Mouse (Mus musculus): ENCODE measurements around the gene Il18bp. TPM values are rescaled to one million over a fixed set of nuclear protein-coding genes. Genes with fewer than 3 reads are reported as not detected.

The Il18bp gene
- polyA plus RNA-seq (2021; fragmentation: Nextera tagmentation) = 0.60 and 1.5 TPM in 2 replicates
- long read RNA-seq, experiment 1, partial matches to known transcripts = 1 of 2 reads
- long read RNA-seq, experiment 1, other reads (novel, unspliced or antisense) = 1 of 2 reads
- long read RNA-seq, experiment 2, partial matches to known transcripts = 3 of 3 reads
- long read RNA-seq, experiment 2, other reads (novel, unspliced or antisense) = 0 of 3 reads

GRCm38 (mm10) chr7:102018590-102018989 is at the start of gene Il18bp:
Gene Il18bp, minus strand, starts transcription at chr7:102018690.

GRCm38 (mm10) chr7:102065046-102065891 is 46.8 kb upstream of the Il18bp start, which contains the start of the genes Rnf121, Xndc1 and Xntrpc:
Gene Rnf121, minus strand, starts transcription at chr7:102065469.
Gene Xndc1, plus strand, starts transcription at chr7:102065511.
Gene Xntrpc, plus strand, starts transcription at chr7:102065713.

Other genes starting within 250 kb of the Il18bp start
- gene Phox2a, start 200.4 kb downstream of the Il18bp start, polyA plus RNA-seq (2021; fragmentation: Nextera tagmentation) = not detected in 2 replicates
- gene Inppl1, start 180.5 kb downstream of the Il18bp start, polyA plus RNA-seq (2021; fragmentation: Nextera tagmentation) = 2.2 and 2.9 TPM in 2 replicates
- gene Folr2, start 161.5 kb downstream of the Il18bp start, polyA plus RNA-seq (2021; fragmentation: Nextera tagmentation) = 0.78 and 0.93 TPM in 2 replicates
- gene Anapc15, start 155.0 kb downstream of the Il18bp start, polyA plus RNA-seq (2021; fragmentation: Nextera tagmentation) = 26.6 and 27.6 TPM in 2 replicates
- 7.6 and 132 TPM in 2 replicates for gene Folr1, start 147.9 kb downstream of the Il18bp start, polyA plus RNA-seq (2021; fragmentation: Nextera tagmentation)
- 224 and 235 TPM in 2 replicates for gene Lamtor1, start 112.8 kb downstream of the Il18bp start, polyA plus RNA-seq (2021; fragmentation: Nextera tagmentation)
- not detected in 2 replicates for gene Tomt, start 112.3 kb downstream of the Il18bp start, polyA plus RNA-seq (2021; fragmentation: Nextera tagmentation)
- 13.0 and 24.4 TPM in 2 replicates for gene Lrrc51, start 84.8 kb downstream of the Il18bp start, polyA plus RNA-seq (2021; fragmentation: Nextera tagmentation)
- 25.8 and 31.2 TPM in 2 replicates for gene Numa1, start 84.6 kb downstream of the Il18bp start, polyA plus RNA-seq (2021; fragmentation: Nextera tagmentation)
- 18.0 and 19.2 TPM in 2 replicates for gene Rnf121, start 46.8 kb upstream of the Il18bp start, polyA plus RNA-seq (2021; fragmentation: Nextera tagmentation)
- 2.4 and 3.1 TPM in 2 replicates for gene Xndc1, start 46.8 kb upstream of the Il18bp start, polyA plus RNA-seq (2021; fragmentation: Nextera tagmentation)
- 0.09 and 0.13 TPM in 2 replicates for gene Xntrpc, start 47.0 kb upstream of the Il18bp start, polyA plus RNA-seq (2021; fragmentation: Nextera tagmentation)
- not detected in 2 replicates for gene Trpc2, start 64.4 kb upstream of the Il18bp start, polyA plus RNA-seq (2021; fragmentation: Nextera tagmentation)
- gene Art1, start 83.1 kb upstream of the Il18bp start, polyA plus RNA-seq (2021; fragmentation: Nextera tagmentation) = 0.10 and 0.11 TPM in 2 replicates
- gene Art5, start 90.8 kb upstream of the Il18bp start, polyA plus RNA-seq (2021; fragmentation: Nextera tagmentation) = not detected in 2 replicates
- 0.05 and 0.21 TPM in 2 replicates for gene Chrna10, start 98.1 kb upstream of the Il18bp start, polyA plus RNA-seq (2021; fragmentation: Nextera tagmentation)
- gene Nup98, start 191.5 kb upstream of the Il18bp start, polyA plus RNA-seq (2021; fragmentation: Nextera tagmentation) = 6.2 and 9.5 TPM in 2 replicates
- 29.1 and 29.3 TPM in 2 replicates for gene Pgap2, start 191.5 kb upstream of the Il18bp start, polyA plus RNA-seq (2021; fragmentation: Nextera tagmentation)
- gene Rhog, start 237.4 kb upstream of the Il18bp start, polyA plus RNA-seq (2021; fragmentation: Nextera tagmentation) = 33.4 and 47.7 TPM in 2 replicates
- 20.4 TPM in 2 replicates for gene Stim1, start 249.1 kb upstream of the Il18bp start, polyA plus RNA-seq (2021; fragmentation: Nextera tagmentation)